Comparison of ENCODE assay signal across 8 mouse cellular contexts in genomic region chr10:81430831-81431525, GRCm38 (mm10). TPM values are rescaled to one million over a fixed set of nuclear protein-coding genes. Genes with fewer than 3 reads are reported as not detected.
DNase-seq lines count a peak whose midpoint lies in the region; ATAC-seq and TF ChIP-seq lines count a peak whose summit lies in the region.

No protein-coding gene starts in this region.

- H3K27ac ChIP-seq in lung, embryonic 14.5 days (ENCODE audit: low read depth) = peak overlapping the region; percentile 95
- peak overlapping the region; percentile 83 for H3K27ac ChIP-seq in liver, adult 2 months (replicated peaks; ENCODE audit: insufficient read depth, low read depth, low read length)
- peak overlapping the region; percentile 97 for H3K27ac ChIP-seq in neural tube, embryonic 14.5 days (ENCODE audit: low read depth, low read length)

- H3K4me3 ChIP-seq in lung, embryonic 14.5 days (ENCODE audit: low read depth, low read length) = peak overlapping the region; percentile 78
- peak overlapping the region; percentile 73 for H3K4me3 ChIP-seq in liver, adult 2 months (ENCODE audit: insufficient read depth, low read depth, low read length)
- H3K4me3 ChIP-seq in neural tube, embryonic 14.5 days (ENCODE audit: low read depth, low read length) = peak overlapping the region; percentile 75

- TF ChIP-seq POLR2A in liver, adult 2 months (IDR thresholded peaks at IDR 0.05; ENCODE audit: extremely low read depth, insufficient read depth, low read length) = 0 out of 2 replicates have a peak, but pooled peaks have one; percentile 43

- peak overlapping the region; percentile 75 for H3K9ac ChIP-seq in lung, embryonic 14.5 days
- peak overlapping the region; percentile 85 for H3K9ac ChIP-seq in liver, adult 2 months (ENCODE audit: low read depth, low read length)
- H3K9ac ChIP-seq in neural tube, embryonic 14.5 days (replicated peaks; ENCODE audit: low read depth, low read length) = peak overlapping the region; percentile 91

- H3K27me3 ChIP-seq in lung, embryonic 14.5 days (ENCODE audit: insufficient read depth, low read length) = no peaks in the 10 kb centered on the region; the same call in 1 of the 2 replicates
- no peaks in the 10 kb centered on the region for H3K27me3 ChIP-seq in liver, adult 2 months (ENCODE audit: control insufficient read depth, insufficient read depth, low read length)
- H3K27me3 ChIP-seq in neural tube, embryonic 14.5 days (ENCODE audit: control insufficient read depth, insufficient read depth, low read length) = peaks cover 3% of the 10 kb centered on the region; the same call in 1 of the 2 replicates

- no peaks in the 10 kb centered on the region for H3K36me3 ChIP-seq in lung, embryonic 14.5 days (ENCODE audit: insufficient read depth)
- no peaks in the 10 kb centered on the region for H3K36me3 ChIP-seq in liver, adult 2 months (ENCODE audit: control insufficient read depth, insufficient read depth, low read length)
- no peaks in the 10 kb centered on the region for H3K36me3 ChIP-seq in neural tube, embryonic 14.5 days (ENCODE audit: control insufficient read depth, insufficient read depth, low read length)

- no peak for ATAC-seq in lung, embryonic 14.5 days (ENCODE audit: insufficient read depth)
- peak; percentile 11; the same call in 1 of the 2 replicates for ATAC-seq in neural tube, embryonic 14.5 days (ENCODE audit: low read depth)

- H3K79me2 ChIP-seq in liver, adult 2 months (ENCODE audit: control insufficient read depth, insufficient read depth, low read length) = peaks cover 12% of the 10 kb centered on the region; the same call in 1 of the 2 replicates

- H3K4me2 ChIP-seq in lung, embryonic 14.5 days = peak overlapping the region; percentile 92
- H3K4me2 ChIP-seq in neural tube, embryonic 14.5 days (ENCODE audit: low read depth, low read length) = peak overlapping the region; percentile 63

- peaks cover 9% of the 10 kb centered on the region; the same call in 1 of the 2 replicates for H3K4me1 ChIP-seq in lung, embryonic 14.5 days (ENCODE audit: insufficient read depth)
- peaks cover 43% of the 10 kb centered on the region for H3K4me1 ChIP-seq in liver, adult 2 months (ENCODE audit: control insufficient read depth, insufficient read depth, low read length)
- H3K4me1 ChIP-seq in neural tube, embryonic 14.5 days (ENCODE audit: control insufficient read depth, insufficient read depth, low read length) = peaks cover 28% of the 10 kb centered on the region

- TF ChIP-seq CTCF in lung, embryonic 14.5 days (IDR thresholded peaks at IDR 0.05; ENCODE audit: low read depth) = no peak
- TF ChIP-seq CTCF in liver, adult 2 months (IDR thresholded peaks at IDR 0.05; ENCODE audit: low read depth, low read length) = no peak

- H3K9me3 ChIP-seq in lung, embryonic 14.5 days (ENCODE audit: low read depth, low read length) = no peaks in the 10 kb centered on the region
- no peaks in the 10 kb centered on the region for H3K9me3 ChIP-seq in neural tube, embryonic 14.5 days (ENCODE audit: control insufficient read depth, low read length)

- WGBS in lung, embryonic 14.5 days = 1% methylated on average over 56 of the region's 70 CpGs
- WGBS in liver, adult 2 months = 2% methylated on average over 57 of the region's 70 CpGs
- 2% methylated on average over 50 of the region's 70 CpGs for WGBS in neural tube, embryonic 14.5 days

- DNase-seq in lung, embryonic 14.5 days = peak; percentile 58
- DNase-seq in lung, postnatal 25 days (ENCODE audit: low spot score) = no peak
- DNase-seq in cerebellum, adult 8-10 months = peak; percentile 85
- peak; percentile 70 for DNase-seq in gastrocnemius, postnatal 25 days
- peak; percentile 79 for DNase-seq in kidney, adult 18-20 months
- peak; percentile 24 for DNase-seq in liver, adult 2 months (ENCODE audit: extremely low read depth, low read depth, low spot score)
- peak; percentile 47 to 67 for DNase-seq in thymus, postnatal 36 days

RNA-seq across cellular contexts. Expression of gene Nfic, which starts 24.5 kb away (rescaled TPM):
- polyA plus RNA-seq in lung, embryonic 14.5 days (2014; fragmentation: Nextera tagmentation; extraction: Ambion mirVana) = 86.0 and 86.5 TPM in 2 replicates
- total RNA-seq in gastrocnemius, postnatal 25 days (2021) = 100 to 1,000 TPM; 215 to 268 TPM
- 7.4 and 16.4 TPM in 2 replicates for total RNA-seq in liver, adult 2 months (2014; rRNA removed)
- 32.8 and 56.4 TPM in 2 replicates for polyA plus RNA-seq in liver, adult 2 months (2012; rRNA removed)
- 21.9 and 25.0 TPM in 2 replicates for polyA plus RNA-seq in neural tube, embryonic 14.5 days (2014; fragmentation: Nextera tagmentation; extraction: Ambion mirVana)

RNA-seq across cellular contexts. Expression of gene Smim24, which starts 38.1 kb away (rescaled TPM):
- 2.8 and 3.3 TPM in 2 replicates for polyA plus RNA-seq in lung, embryonic 14.5 days (2014; fragmentation: Nextera tagmentation; extraction: Ambion mirVana)
- under 1 TPM in 1 of 2 experiments, not detected in 1; 0.67 TPM for total RNA-seq in gastrocnemius, postnatal 25 days (2021)
- 1.3 and 1.5 TPM in 2 replicates for total RNA-seq in liver, adult 2 months (2014; rRNA removed)
- polyA plus RNA-seq in liver, adult 2 months (2012; rRNA removed) = 2.3 and 4.1 TPM in 2 replicates
- 1.3 and 2.0 TPM in 2 replicates for polyA plus RNA-seq in neural tube, embryonic 14.5 days (2014; fragmentation: Nextera tagmentation; extraction: Ambion mirVana)

RNA-seq across cellular contexts. Expression of gene Gm48552, which starts 42.2 kb away (rescaled TPM):
- polyA plus RNA-seq in lung, embryonic 14.5 days (2014; fragmentation: Nextera tagmentation; extraction: Ambion mirVana) = 1.3 and 1.4 TPM in 2 replicates
- under 1 TPM in 1 of 2 experiments, not detected in 1; 0.59 TPM for total RNA-seq in gastrocnemius, postnatal 25 days (2021)
- 0.40 TPM in 1 of 2 replicates, not detected in the other for total RNA-seq in liver, adult 2 months (2014; rRNA removed)
- polyA plus RNA-seq in liver, adult 2 months (2012; rRNA removed) = 0.26 and 1.4 TPM in 2 replicates
- 2.0 and 4.4 TPM in 2 replicates for polyA plus RNA-seq in neural tube, embryonic 14.5 days (2014; fragmentation: Nextera tagmentation; extraction: Ambion mirVana)

RNA-seq across cellular contexts. Expression of gene Gm48551, which starts 46.7 kb away (rescaled TPM):
- polyA plus RNA-seq in lung, embryonic 14.5 days (2014; fragmentation: Nextera tagmentation; extraction: Ambion mirVana) = 2.8 and 3.8 TPM in 2 replicates
- 1 to 10 TPM in 1 of 2 experiments, under 1 TPM in 1; 0.78 to 1.0 TPM for total RNA-seq in gastrocnemius, postnatal 25 days (2021)
- 2.4 TPM in 1 of 2 replicates, not detected in the other for total RNA-seq in liver, adult 2 months (2014; rRNA removed)
- polyA plus RNA-seq in liver, adult 2 months (2012; rRNA removed) = 0.32 and 0.44 TPM in 2 replicates
- 4.3 and 6.3 TPM in 2 replicates for polyA plus RNA-seq in neural tube, embryonic 14.5 days (2014; fragmentation: Nextera tagmentation; extraction: Ambion mirVana)

RNA-seq across cellular contexts. Expression of gene Dohh, which starts 46.8 kb away (rescaled TPM):
- polyA plus RNA-seq in lung, embryonic 14.5 days (2014; fragmentation: Nextera tagmentation; extraction: Ambion mirVana) = 57.5 and 67.0 TPM in 2 replicates
- 10 to 100 TPM; 41.1 to 41.2 TPM for total RNA-seq in gastrocnemius, postnatal 25 days (2021)
- 39.7 and 53.8 TPM in 2 replicates for total RNA-seq in liver, adult 2 months (2014; rRNA removed)
- polyA plus RNA-seq in liver, adult 2 months (2012; rRNA removed) = 42.6 and 49.7 TPM in 2 replicates
- polyA plus RNA-seq in neural tube, embryonic 14.5 days (2014; fragmentation: Nextera tagmentation; extraction: Ambion mirVana) = 61.0 and 68.0 TPM in 2 replicates
